Mouse (Mus musculus) bone marrow macrophage, adult 2 months (primary cell): Measurements from ENCODE around the gene Ecm1.

Experiments
- CTCF ChIP-seq: IDR thresholded peaks from 2 replicates; pipeline ENCODE4 v1.5.1; 2012; ENCODE audit warnings: low read depth, mild to moderate bottlenecking, low read length, moderate library complexity
- POLR2A ChIP-seq: IDR thresholded peaks from 2 replicates; pipeline ENCODE4 v1.6.1; 2012; ENCODE audit warnings: mild to moderate bottlenecking, low read depth, low read length, borderline replicate concordance

- TF ChIP-seq POLR2A (no peak), CTCF (no peak)
Measured at GRCm38 (mm10) chr3:95706273-95706672, 33.1 kb downstream of the Ecm1 start.
